Mouse (Mus musculus) neural tube, embryonic 13.5 days (tissue): ENCODE results near the gene Htra1. TPM values are rescaled to one million over a fixed set of nuclear protein-coding genes. Genes with fewer than 3 reads are reported as not detected.

Source experiments
- ATAC-seq: fragments of 200-750 bp; cut with Nextera tagmentation; 2 replicates; pipeline ENCODE4 v1.8.0; 2017; ENCODE audit warnings: low read depth, mild to moderate bottlenecking, moderate TSS enrichment, moderate library complexity
- H3K27ac ChIP-seq: fragments of 300-500 bp; sonication (generic); replicated peaks from 2 replicates; pipeline ENCODE4 v1.5.1; 2015; ENCODE audit warnings: moderate library complexity, mild to moderate bottlenecking, inconsistent platforms
- H3K27me3 ChIP-seq: fragments of 300-500 bp; sonication (generic); 2 replicates; pipeline ENCODE4 v1.6.1; 2015; ENCODE audit warnings: mild to moderate bottlenecking, inconsistent platforms
- H3K36me3 ChIP-seq: fragments of 300-500 bp; sonication (generic); 2 replicates; pipeline ENCODE4 v1.6.1; 2015; ENCODE audit warnings: mild to moderate bottlenecking, inconsistent platforms
- H3K4me1 ChIP-seq: fragments of 300-500 bp; sonication (generic); replicated peaks from 2 replicates; pipeline ENCODE4 v1.6.1; 2015; ENCODE audit warnings: inconsistent platforms
- H3K4me2 ChIP-seq: fragments of 300-500 bp; sonication (generic); 2 replicates; pipeline ENCODE4 v1.6.1; 2015; ENCODE audit warnings: inconsistent platforms, mild to moderate bottlenecking, moderate library complexity
- H3K4me3 ChIP-seq: fragments of 300-500 bp; sonication (generic); 2 replicates; pipeline ENCODE4 v1.5.1; 2015; ENCODE audit warnings: mild to moderate bottlenecking, inconsistent platforms
- H3K9ac ChIP-seq: fragments of 300-500 bp; sonication (generic); 2 replicates; pipeline ENCODE4 v1.6.1; 2015; ENCODE audit warnings: moderate library complexity, mild to moderate bottlenecking, inconsistent platforms
- H3K9me3 ChIP-seq: fragments of 300-500 bp; sonication (generic); 2 replicates; pipeline ENCODE4 v1.6.1; 2016; ENCODE audit warnings: inconsistent platforms
- WGBS: fragments of 180-500 bp; shearing (Covaris S2); methylation state at CpG from one replicate; pipeline ENCODE4 v1.1.7; 2015; 5-methylcytosine and 5-hydroxymethylcytosine counted together
- polyA plus RNA-seq: library from polyadenylated mRNA; unstranded; fragments of >200 nt; fragmentation: Nextera tagmentation; extraction: Ambion mirVana; gene quantifications from 2 replicates; pipeline ENCODE4 v1.2.1, GENCODE M21; 2015

The Htra1 gene
- polyA plus RNA-seq, 1 experiment from 2014 or later = 11.1 TPM

GRCm38 (mm10) chr7:130969507-130969906 lies 33.6 kb downstream of the Htra1 start:
- Histone ChIP-seq H3K27me3 (no peaks in the 10 kb centered on the region), H3K4me1 (peaks cover 18% of the 10 kb centered on the region), H3K4me2 (no peak overlapping the region), H3K9me3 (no peaks in the 10 kb centered on the region), H3K9ac (no peak overlapping the region), H3K27ac (no peak overlapping the region), H3K36me3 (no peaks in the 10 kb centered on the region), H3K4me3 (no peak overlapping the region)
- 67% methylated on average over 3 of the region's 3 CpGs for WGBS
- no peak for ATAC-seq

DNA sequence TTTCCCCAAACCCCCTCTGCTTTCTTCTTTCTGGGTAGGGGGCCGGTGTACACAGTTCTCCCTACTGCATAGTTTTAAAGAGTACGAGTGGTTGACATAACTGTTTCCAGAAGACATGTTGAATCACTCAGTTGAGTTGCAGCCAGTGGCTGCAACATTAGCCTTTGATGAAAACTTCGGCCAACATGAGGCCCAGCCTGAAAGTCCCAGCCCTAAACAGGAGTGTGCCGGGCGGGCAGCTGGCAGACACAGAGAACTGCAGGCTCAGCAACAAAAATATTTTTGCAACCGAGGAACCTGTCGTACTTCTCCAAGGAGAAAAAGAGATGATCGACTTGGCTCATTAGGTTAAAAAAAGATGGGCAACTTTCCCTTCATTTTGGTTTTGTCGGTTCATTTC lies 36.9 kb downstream of the Htra1 start:
- Histone ChIP-seq H3K27me3 (no peaks in the 10 kb centered on the region), H3K4me3 (no peak overlapping the region), H3K4me2 (no peak overlapping the region), H3K27ac (no peak overlapping the region), H3K36me3 (no peaks in the 10 kb centered on the region), H3K9ac (no peak overlapping the region), H3K9me3 (no peaks in the 10 kb centered on the region), H3K4me1 (peaks cover 13% of the 10 kb centered on the region)
- ATAC-seq = no peak
- WGBS = 81% methylated on average over 9 of the region's 9 CpGs

DNA sequence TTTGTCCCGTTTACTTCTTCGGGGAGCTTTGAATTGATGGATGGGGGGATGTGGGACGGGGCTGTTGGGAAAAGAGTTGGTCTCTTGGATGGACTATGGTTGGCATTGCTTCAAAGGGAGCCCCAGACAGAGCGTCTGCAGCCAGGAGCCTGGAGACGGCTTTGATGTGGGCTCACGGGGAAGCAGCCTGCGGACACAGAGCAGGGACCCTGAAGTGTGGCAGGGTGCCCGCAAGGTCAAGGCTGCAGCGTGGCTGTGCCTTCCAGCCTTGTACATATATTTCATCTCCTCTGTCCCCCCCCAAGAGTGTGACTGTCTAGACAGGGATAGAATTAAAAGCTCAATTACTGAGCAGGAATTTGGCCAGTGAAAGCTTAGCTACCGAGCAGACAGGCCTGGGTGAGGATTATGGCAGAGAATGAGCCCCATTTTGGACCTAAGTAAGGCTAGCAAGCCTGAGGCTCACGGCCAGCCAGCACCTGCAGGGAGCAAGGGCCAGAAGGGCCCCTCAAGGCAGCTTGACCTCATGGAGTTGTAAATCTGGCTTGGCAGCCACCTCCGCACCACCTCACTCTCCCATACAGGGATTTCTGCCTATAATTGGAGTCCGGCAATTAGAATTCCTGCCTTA lies 40.5 kb downstream of the Htra1 start:
- no peak for ATAC-seq
- H3K36me3 ChIP-seq = no peaks in the 10 kb centered on the region
- H3K4me1 ChIP-seq = peaks cover 17% of the 10 kb centered on the region
- no peaks in the 10 kb centered on the region for H3K27me3 ChIP-seq
- 49% methylated on average over 13 of the region's 13 CpGs for WGBS
- no peak overlapping the region for H3K27ac ChIP-seq
- H3K9me3 ChIP-seq = no peaks in the 10 kb centered on the region
- H3K9ac ChIP-seq = no peak overlapping the region
- H3K4me3 ChIP-seq = no peak overlapping the region
- no peak overlapping the region for H3K4me2 ChIP-seq

DNA sequence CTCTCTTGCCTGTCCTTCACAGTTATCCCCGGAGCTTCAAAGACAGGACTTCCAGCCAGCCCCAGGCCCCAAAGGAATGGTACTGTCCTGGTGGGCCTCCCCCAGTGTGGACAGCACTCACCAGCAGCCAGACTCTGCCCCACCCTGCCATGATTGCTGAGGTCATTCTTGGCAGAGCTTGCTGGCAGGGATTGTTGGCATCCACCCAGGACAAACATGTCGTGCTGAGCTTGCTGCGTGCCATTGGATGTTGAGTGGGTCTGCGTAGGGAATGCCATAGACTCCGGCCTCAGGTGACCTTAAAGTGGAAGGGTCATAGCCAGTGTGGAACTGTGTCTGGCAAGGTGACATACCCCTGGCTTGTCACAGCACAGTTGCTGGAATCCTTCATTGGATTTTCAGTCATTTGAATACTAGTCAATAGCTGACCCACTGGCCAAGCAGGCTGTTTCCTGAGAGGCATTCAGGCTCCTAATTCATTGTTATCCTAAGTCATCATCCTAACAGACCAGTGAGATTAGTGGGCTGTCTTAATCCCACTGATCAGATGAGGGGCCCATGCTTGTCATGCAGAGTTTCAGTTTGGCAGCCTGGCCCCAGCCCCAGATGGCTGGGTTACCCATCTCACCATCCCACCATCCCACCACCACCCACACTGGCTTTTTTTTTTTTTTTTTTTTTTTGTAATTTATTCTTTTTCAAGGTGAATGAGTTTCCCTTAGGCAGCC lies 42.0 kb downstream of the Htra1 start:
- Histone ChIP-seq H3K27ac (no peak overlapping the region), H3K27me3 (no peaks in the 10 kb centered on the region), H3K9ac (no peak overlapping the region), H3K9me3 (no peaks in the 10 kb centered on the region), H3K4me2 (no peak overlapping the region), H3K4me1 (peaks cover 17% of the 10 kb centered on the region), H3K36me3 (no peaks in the 10 kb centered on the region), H3K4me3 (no peak overlapping the region)
- 64% methylated on average over 5 of the region's 5 CpGs for WGBS
- ATAC-seq = peak; percentile 75

GRCm38 (mm10) chr7:130978545-130978944 lies 42.6 kb downstream of the Htra1 start:
- Histone ChIP-seq H3K9ac (no peak overlapping the region), H3K27me3 (no peaks in the 10 kb centered on the region), H3K4me1 (peaks cover 19% of the 10 kb centered on the region), H3K4me2 (no peak overlapping the region), H3K4me3 (no peak overlapping the region), H3K27ac (no peak overlapping the region), H3K9me3 (no peaks in the 10 kb centered on the region), H3K36me3 (no peaks in the 10 kb centered on the region)
- no peak for ATAC-seq
- 92% methylated on average over 1 of the region's 1 CpGs for WGBS

- no peak for ATAC-seq
- Histone ChIP-seq H3K9me3 (no peaks in the 10 kb centered on the region), H3K36me3 (no peaks in the 10 kb centered on the region), H3K9ac (no peak overlapping the region), H3K4me2 (no peak overlapping the region), H3K4me3 (no peak overlapping the region), H3K27ac (no peak overlapping the region), H3K4me1 (peaks cover 22% of the 10 kb centered on the region), H3K27me3 (no peaks in the 10 kb centered on the region)
- WGBS = 94% methylated on average over 5 of the region's 5 CpGs
Measured at GRCm38 (mm10) chr7:130980130-130980529, 44.2 kb downstream of the Htra1 start.

DNA sequence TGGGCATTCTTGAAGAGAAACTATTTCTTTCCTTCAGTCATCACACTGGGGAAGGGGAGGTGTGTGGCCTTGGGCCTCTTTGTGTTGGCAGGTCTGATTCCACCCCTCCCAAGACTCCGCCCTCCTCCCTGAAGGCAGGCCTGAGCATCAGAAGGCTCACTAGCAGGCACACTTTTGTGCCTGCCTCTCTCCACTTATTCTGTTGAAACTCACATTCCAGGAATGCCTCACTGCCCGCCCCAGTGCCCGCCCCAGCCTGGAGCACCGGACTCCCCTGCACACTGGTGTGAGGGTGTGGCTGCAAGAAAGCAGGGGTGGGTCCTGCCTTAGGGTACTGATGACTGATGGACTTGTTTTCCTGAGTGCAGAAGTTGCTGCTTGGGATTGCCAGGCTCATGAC lies 46.5 kb downstream of the Htra1 start:
- Histone ChIP-seq H3K4me1 (peaks cover 13% of the 10 kb centered on the region), H3K27me3 (no peaks in the 10 kb centered on the region), H3K4me2 (no peak overlapping the region), H3K4me3 (no peak overlapping the region), H3K9me3 (no peaks in the 10 kb centered on the region), H3K9ac (no peak overlapping the region), H3K27ac (no peak overlapping the region), H3K36me3 (no peaks in the 10 kb centered on the region)
- ATAC-seq = no peak
- 44% methylated on average over 4 of the region's 4 CpGs for WGBS

DNA sequence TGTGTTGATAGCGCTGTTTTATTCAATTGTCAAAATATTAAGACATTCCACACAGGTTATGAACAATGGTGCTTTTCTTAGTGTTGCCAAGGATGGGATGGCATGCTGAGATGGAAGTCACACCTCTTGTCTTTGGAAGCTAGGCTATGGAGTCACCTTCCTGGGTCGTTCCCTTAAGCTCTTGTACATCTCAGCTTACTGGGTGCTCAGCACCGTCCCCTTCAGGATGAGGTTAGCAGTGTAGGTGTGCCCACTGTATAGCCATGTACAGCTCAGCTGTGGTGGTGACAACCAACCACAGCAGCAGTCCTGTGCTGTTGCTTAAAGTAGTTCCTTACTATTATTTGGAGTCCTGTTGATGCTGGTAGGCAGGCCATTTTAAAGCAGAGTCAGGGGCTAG lies 47.0 kb downstream of the Htra1 start:
- Histone ChIP-seq H3K27me3 (no peaks in the 10 kb centered on the region), H3K9me3 (no peaks in the 10 kb centered on the region), H3K4me1 (peaks cover 8% of the 10 kb centered on the region), H3K9ac (no peak overlapping the region), H3K36me3 (no peaks in the 10 kb centered on the region), H3K4me2 (no peak overlapping the region), H3K4me3 (no peak overlapping the region), H3K27ac (no peak overlapping the region)
- WGBS = 74% methylated on average over 3 of the region's 3 CpGs
- no peak for ATAC-seq

DNA sequence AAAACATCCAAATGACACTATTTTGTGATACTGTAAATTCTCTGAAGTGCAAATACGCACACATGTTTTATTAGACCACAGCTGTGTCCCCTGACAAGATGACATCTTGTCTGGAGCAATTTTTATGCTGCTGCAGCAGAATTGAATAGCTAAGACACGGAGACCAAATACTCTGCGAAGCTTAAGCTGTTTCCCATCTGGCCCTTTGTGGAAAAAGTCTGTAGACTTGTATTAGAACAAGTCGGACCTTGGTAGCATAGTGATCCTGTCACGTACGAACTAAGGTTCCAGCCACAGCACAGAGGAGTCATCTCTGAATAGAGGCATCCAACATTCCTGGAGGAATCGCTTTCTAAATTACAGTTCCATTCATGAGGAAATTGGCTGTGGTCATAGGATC lies 48.4 kb downstream of the Htra1 start:
- Histone ChIP-seq H3K9ac (no peak overlapping the region), H3K9me3 (no peaks in the 10 kb centered on the region), H3K36me3 (no peaks in the 10 kb centered on the region), H3K27ac (no peak overlapping the region), H3K4me1 (peaks cover 4% of the 10 kb centered on the region), H3K4me2 (no peak overlapping the region), H3K4me3 (no peak overlapping the region), H3K27me3 (no peaks in the 10 kb centered on the region)
- ATAC-seq = no peak
- 81% methylated on average over 7 of the region's 7 CpGs for WGBS

- no peak overlapping the region for H3K27ac ChIP-seq
- no peak overlapping the region for H3K4me2 ChIP-seq
- no peak for ATAC-seq
- no peak overlapping the region for H3K9ac ChIP-seq
- H3K4me1 ChIP-seq = peaks cover 4% of the 10 kb centered on the region
- H3K27me3 ChIP-seq = no peaks in the 10 kb centered on the region
- no peaks in the 10 kb centered on the region for H3K9me3 ChIP-seq
- H3K4me3 ChIP-seq = no peak overlapping the region
- 87% methylated on average over 12 of the region's 12 CpGs for WGBS
- no peaks in the 10 kb centered on the region for H3K36me3 ChIP-seq
Measured at GRCm38 (mm10) chr7:130985193-130985592, 49.3 kb downstream of the Htra1 start.

GRCm38 (mm10) chr7:130985716-130986115 lies 49.8 kb downstream of the Htra1 start:
- no peak for ATAC-seq
- no peaks in the 10 kb centered on the region for H3K9me3 ChIP-seq
- no peaks in the 10 kb centered on the region for H3K36me3 ChIP-seq
- no peak overlapping the region for H3K9ac ChIP-seq
- H3K4me1 ChIP-seq = peaks cover 4% of the 10 kb centered on the region
- H3K27ac ChIP-seq = no peak overlapping the region
- no peak overlapping the region for H3K4me3 ChIP-seq
- 77% methylated on average over 3 of the region's 3 CpGs for WGBS
- H3K27me3 ChIP-seq = no peaks in the 10 kb centered on the region
- H3K4me2 ChIP-seq = no peak overlapping the region

DNA sequence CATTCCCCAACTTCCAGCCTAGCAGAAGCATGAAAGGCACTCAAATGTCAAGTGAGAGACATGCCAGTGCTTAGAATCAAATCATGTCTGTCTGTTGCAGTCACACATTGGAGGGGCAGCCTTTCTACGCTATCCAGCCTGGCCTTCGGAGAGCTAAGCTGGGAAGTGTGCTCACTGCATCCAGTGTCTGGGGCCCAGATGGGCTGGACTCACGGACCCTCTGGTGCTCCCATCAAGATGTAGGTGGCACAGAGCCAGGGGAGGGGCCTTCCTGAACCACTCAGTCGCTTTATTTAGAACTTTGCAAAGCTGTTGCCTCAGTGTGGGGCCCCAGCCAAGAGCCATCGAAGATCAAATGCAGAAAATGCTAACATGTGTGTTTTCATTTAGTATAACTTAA lies 52.2 kb downstream of the Htra1 start:
- Histone ChIP-seq H3K4me3 (no peak overlapping the region), H3K9ac (no peak overlapping the region), H3K27ac (no peak overlapping the region), H3K27me3 (no peaks in the 10 kb centered on the region), H3K4me1 (peaks cover 4% of the 10 kb centered on the region; the same call in 1 of the 2 replicates), H3K36me3 (no peaks in the 10 kb centered on the region), H3K4me2 (no peak overlapping the region), H3K9me3 (no peaks in the 10 kb centered on the region)
- no peak for ATAC-seq
- 71% methylated on average over 5 of the region's 5 CpGs for WGBS

DNA sequence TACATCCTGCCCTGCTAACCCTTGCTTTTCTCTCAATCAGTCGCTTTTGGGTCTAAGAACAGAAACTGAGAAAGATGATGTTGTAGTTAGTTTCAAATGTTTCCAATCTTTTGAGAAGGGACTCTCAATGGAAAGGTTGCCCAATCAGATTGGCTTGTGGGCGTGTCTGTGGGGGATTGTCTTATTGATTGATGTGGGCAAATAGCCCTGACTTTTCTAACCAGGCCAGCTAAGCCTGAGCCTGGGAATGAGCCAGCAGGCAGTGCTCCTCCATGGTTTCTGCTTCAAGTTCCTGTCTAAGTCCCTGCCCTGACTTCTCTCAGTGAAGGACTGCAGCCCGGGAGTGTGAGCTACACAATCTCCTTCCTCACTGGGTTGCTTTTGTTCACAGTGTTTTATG lies 53.5 kb downstream of the Htra1 start:
- Histone ChIP-seq H3K4me1 (no peaks in the 10 kb centered on the region), H3K9me3 (no peaks in the 10 kb centered on the region), H3K36me3 (no peaks in the 10 kb centered on the region), H3K4me3 (no peak overlapping the region), H3K4me2 (no peak overlapping the region), H3K9ac (no peak overlapping the region), H3K27me3 (no peaks in the 10 kb centered on the region), H3K27ac (no peak overlapping the region)
- no peak for ATAC-seq
- WGBS = 41% methylated on average over 3 of the region's 3 CpGs
